Mouse (Mus musculus): ENCODE results near the gene Cep95. TPM values are rescaled to one million over a fixed set of nuclear protein-coding genes. Genes with fewer than 3 reads are reported as not detected.
"Not testable (repeated sequence)": the region's sequence is repeated elsewhere in the genome, so short reads cannot be mapped to it uniquely, and the experiment has no call there.

The Cep95 gene
- polyA plus RNA-seq, 1 experiment from 2014 or later = 23.6 TPM

- H3K36me3 ChIP-seq = peaks cover 36% of the 10 kb centered on the region
- peak overlapping the region; percentile 100 for H3K27ac ChIP-seq (replicated peaks)
- peak overlapping the region; percentile 69 for H3K4me2 ChIP-seq (replicated peaks)
- peaks cover 20% of the 10 kb centered on the region for H3K4me1 ChIP-seq
- no peaks in the 10 kb centered on the region for H3K27me3 ChIP-seq
- no peaks in the 10 kb centered on the region for H3K9me3 ChIP-seq (replicated peaks)
- peak overlapping the region; percentile 93 for H3K9ac ChIP-seq
- peak overlapping the region; percentile 82 for H3K4me3 ChIP-seq (replicated peaks)
- under 1% methylated on average over 65 of the region's 65 CpGs for WGBS
- ATAC-seq (ENCODE audit: insufficient number of reproducible peaks, low FRiP score, low TSS enrichment, low read depth) = peak; percentile 30; the same call in 1 of the 2 replicates
Measured at GRCm38 (mm10) chr11:106787131-106788025, 1.7 kb upstream of the Cep95 start.

- H3K9ac ChIP-seq = peak overlapping the region; percentile 93
- H3K27me3 ChIP-seq = no peaks in the 10 kb centered on the region
- H3K4me1 ChIP-seq = peaks cover 20% of the 10 kb centered on the region
- peaks cover 30% of the 10 kb centered on the region for H3K36me3 ChIP-seq
- H3K4me3 ChIP-seq (replicated peaks) = peak overlapping the region; percentile 82
- peak; percentile 86 for ATAC-seq (ENCODE audit: insufficient number of reproducible peaks, low FRiP score, low TSS enrichment, low read depth)
- H3K4me2 ChIP-seq (replicated peaks) = peak overlapping the region; percentile 71
- under 1% methylated on average over 79 of the region's 79 CpGs for WGBS
- H3K27ac ChIP-seq (replicated peaks) = peak overlapping the region; percentile 100
- no peaks in the 10 kb centered on the region for H3K9me3 ChIP-seq (replicated peaks)
Measured at GRCm38 (mm10) chr11:106788026-106788774, 852 bp upstream of the Cep95 start.

GRCm38 (mm10) chr11:106789649-106790048, 597 bp downstream of the Cep95 start:
- peak overlapping the region; percentile 100 for H3K27ac ChIP-seq (replicated peaks)
- peak overlapping the region; percentile 82 for H3K4me3 ChIP-seq (replicated peaks)
- H3K4me2 ChIP-seq (replicated peaks) = peak overlapping the region; percentile 71
- H3K4me1 ChIP-seq = peaks cover 26% of the 10 kb centered on the region
- ATAC-seq (ENCODE audit: insufficient number of reproducible peaks, low FRiP score, low TSS enrichment, low read depth) = no peak
- H3K9ac ChIP-seq = peak overlapping the region; percentile 93
- no peaks in the 10 kb centered on the region for H3K27me3 ChIP-seq
- peaks cover 23% of the 10 kb centered on the region for H3K36me3 ChIP-seq
- WGBS = under 1% methylated on average over 6 of the region's 6 CpGs
- H3K9me3 ChIP-seq (replicated peaks) = no peaks in the 10 kb centered on the region

GRCm38 (mm10) chr11:106793846-106794245, 4.8 kb downstream of the Cep95 start:
- Histone ChIP-seq H3K9me3 (replicated peaks) (no peaks in the 10 kb centered on the region), H3K27ac (replicated peaks) (no peak overlapping the region), H3K4me2 (replicated peaks) (no peak overlapping the region), H3K4me1 (peaks cover 20% of the 10 kb centered on the region; the same call in 1 of the 2 replicates), H3K27me3 (no peaks in the 10 kb centered on the region), H3K4me3 (replicated peaks) (no peak overlapping the region), H3K9ac (no peak overlapping the region), H3K36me3 (peaks cover 31% of the 10 kb centered on the region)
- WGBS = 76% methylated on average over 4 of the region's 4 CpGs
- no peak for ATAC-seq (ENCODE audit: insufficient number of reproducible peaks, low FRiP score, low TSS enrichment, low read depth)

- Histone ChIP-seq H3K4me2 (replicated peaks) (no peak overlapping the region), H3K4me3 (replicated peaks) (no peak overlapping the region), H3K27me3 (no peaks in the 10 kb centered on the region), H3K4me1 (peaks cover 12% of the 10 kb centered on the region; the same call in 1 of the 2 replicates), H3K9me3 (replicated peaks) (no peaks in the 10 kb centered on the region), H3K36me3 (peaks cover 49% of the 10 kb centered on the region), H3K9ac (no peak overlapping the region), H3K27ac (replicated peaks) (0 out of 2 replicates have a peak overlapping the region, but pooled peaks have one; percentile 41)
- 25% methylated on average over 9 of the region's 9 CpGs for WGBS
- peak; percentile 83 for ATAC-seq (ENCODE audit: insufficient number of reproducible peaks, low FRiP score, low TSS enrichment, low read depth)
Measured at GRCm38 (mm10) chr11:106795679-106796078, 6.6 kb downstream of the Cep95 start.

GRCm38 (mm10) chr11:106802069-106802627, 13.1 kb downstream of the Cep95 start:
- Histone ChIP-seq H3K4me3 (replicated peaks) (no peak overlapping the region), H3K27me3 (no peaks in the 10 kb centered on the region), H3K4me2 (replicated peaks) (no peak overlapping the region), H3K9me3 (replicated peaks) (no peaks in the 10 kb centered on the region), H3K36me3 (peaks cover 83% of the 10 kb centered on the region), H3K4me1 (no peaks in the 10 kb centered on the region), H3K9ac (no peak overlapping the region), H3K27ac (replicated peaks) (no peak overlapping the region)
- no peak for ATAC-seq (ENCODE audit: insufficient number of reproducible peaks, low FRiP score, low TSS enrichment, low read depth)
- 88% methylated on average over 10 of the region's 10 CpGs for WGBS

GRCm38 (mm10) chr11:106807442-106807841, 18.4 kb downstream of the Cep95 start:
- H3K4me3 ChIP-seq (replicated peaks); H3K4me2 ChIP-seq (replicated peaks); H3K27me3 ChIP-seq; H3K9me3 ChIP-seq (replicated peaks); H3K9ac ChIP-seq; ATAC-seq (ENCODE audit: insufficient number of reproducible peaks, low FRiP score, low TSS enrichment, low read depth); H3K27ac ChIP-seq (replicated peaks); H3K4me1 ChIP-seq: not testable (repeated sequence)
- 71% methylated on average over 1 of the region's 1 CpGs for WGBS
- peaks cover 61% of the 10 kb centered on the region for H3K36me3 ChIP-seq

- Histone ChIP-seq H3K9me3 (replicated peaks) (no peaks in the 10 kb centered on the region), H3K4me1 (0 out of 2 replicates have a peak, but pooled peaks cover 10% of the 10 kb centered on the region), H3K4me2 (replicated peaks) (no peak overlapping the region), H3K27me3 (no peaks in the 10 kb centered on the region), H3K9ac (no peak overlapping the region), H3K4me3 (replicated peaks) (no peak overlapping the region), H3K36me3 (peaks cover 76% of the 10 kb centered on the region), H3K27ac (replicated peaks) (no peak overlapping the region)
- no peak for ATAC-seq (ENCODE audit: insufficient number of reproducible peaks, low FRiP score, low TSS enrichment, low read depth)
- 87% methylated on average over 7 of the region's 7 CpGs for WGBS
Measured at GRCm38 (mm10) chr11:106812410-106813136, 23.5 kb downstream of the Cep95 start.

- no peak for ATAC-seq (ENCODE audit: insufficient number of reproducible peaks, low FRiP score, low TSS enrichment, low read depth)
- H3K4me1 ChIP-seq = peaks cover 17% of the 10 kb centered on the region; the same call in 1 of the 2 replicates
- no peak overlapping the region for H3K4me2 ChIP-seq (replicated peaks)
- no peak overlapping the region for H3K9ac ChIP-seq
- H3K9me3 ChIP-seq (replicated peaks) = no peaks in the 10 kb centered on the region
- H3K36me3 ChIP-seq = peaks cover 92% of the 10 kb centered on the region
- H3K27me3 ChIP-seq = no peaks in the 10 kb centered on the region
- H3K4me3 ChIP-seq (replicated peaks) = no peak overlapping the region
- H3K27ac ChIP-seq (replicated peaks) = no peak overlapping the region
- 55% methylated on average over 14 of the region's 14 CpGs for WGBS
Measured at GRCm38 (mm10) chr11:106814601-106815320, 25.7 kb downstream of the Cep95 start.

GRCm38 (mm10) chr11:106815331-106815730, 26.3 kb downstream of the Cep95 start:
- Histone ChIP-seq H3K36me3 (peaks cover 91% of the 10 kb centered on the region), H3K27me3 (no peaks in the 10 kb centered on the region)
- 97% methylated on average over 2 of the region's 2 CpGs for WGBS

More at GRCm38 (mm10) chr11:106815331-106815730, 26.3 kb downstream of the Cep95 start:
- Histone ChIP-seq H3K9me3 (replicated peaks) (no peaks in the 10 kb centered on the region), H3K27ac (replicated peaks) (no peak overlapping the region), H3K9ac (no peak overlapping the region), H3K4me2 (replicated peaks) (no peak overlapping the region), H3K4me1 (peaks cover 17% of the 10 kb centered on the region; the same call in 1 of the 2 replicates), H3K4me3 (replicated peaks) (no peak overlapping the region)
- ATAC-seq (ENCODE audit: insufficient number of reproducible peaks, low FRiP score, low TSS enrichment, low read depth) = no peak
